Mouse (Mus musculus) ES-E14 (cell line): Measurements from ENCODE around the gene Rhou. TPM values are rescaled to one million over a fixed set of nuclear protein-coding genes. Genes with fewer than 3 reads are reported as not detected.

ENCODE experiments used
- DNase-seq: peaks from one replicate; pipeline ENCODE4 v3.0.0-alpha.2; 2013; ENCODE audit warnings: low read depth, low spot score
- H3K27ac ChIP-seq: 2 replicates; pipeline ENCODE4 v1.5.1; 2012; ENCODE audit warnings: low read depth, mild to moderate bottlenecking, low read length, moderate library complexity, mixed read lengths; ENCODE audit not compliant: poor library complexity, insufficient read depth, severe bottlenecking
- H3K36me3 ChIP-seq: 2 replicates; pipeline ENCODE4 v1.6.1; 2012; ENCODE audit warnings: mild to moderate bottlenecking, low read length, moderate library complexity, mixed read lengths; ENCODE audit not compliant: control insufficient read depth, poor library complexity, insufficient read depth, severe bottlenecking
- H3K4me1 ChIP-seq, 2 experiments: fragments of 150-350 bp in 1 of 2; sonication (generic) in 1 of 2; 2 replicates each; pipeline ENCODE4 v1.6.1; 2012; ENCODE audit warnings: low read length in 2 of 2, mild to moderate bottlenecking in 1 of 2, mixed read lengths in 1 of 2; ENCODE audit not compliant: control insufficient read depth in 2 of 2, insufficient read depth in 2 of 2, poor library complexity in 1 of 2
- H3K4me3 ChIP-seq, 2 experiments: fragments of 150-350 bp in 1 of 2; sonication (generic) in 1 of 2; 2 replicates each; pipeline ENCODE4 v1.5.1; 2012; ENCODE audit warnings: low read length in 2 of 2, low read depth in 1 of 2, mild to moderate bottlenecking in 1 of 2, mixed read lengths in 1 of 2; ENCODE audit not compliant: insufficient read depth in 1 of 2, poor library complexity in 1 of 2, severe bottlenecking in 1 of 2
- H3K9ac ChIP-seq: 2 replicates; pipeline ENCODE4 v1.6.1; 2012; ENCODE audit warnings: low read depth, mild to moderate bottlenecking, low read length, mixed read lengths; ENCODE audit not compliant: poor library complexity, insufficient read depth, severe bottlenecking
- H3K9me3 ChIP-seq: fragments of 150-350 bp; sonication (generic); 2 replicates; pipeline ENCODE4 v1.6.1; 2012; ENCODE audit warnings: low read depth, mild to moderate bottlenecking, low read length; ENCODE audit not compliant: control insufficient read depth, insufficient read depth
- HCFC1 ChIP-seq: IDR thresholded peaks from 2 replicates; pipeline ENCODE4 v1.6.1; 2012; ENCODE audit warnings: low read length, inconsistent platforms, borderline replicate concordance; ENCODE audit not compliant: insufficient read depth
- MAFK ChIP-seq: IDR thresholded peaks from 2 replicates; pipeline ENCODE4 v1.6.1; 2014; ENCODE audit warnings: mild to moderate bottlenecking, low read depth, low read length, inconsistent platforms; ENCODE audit not compliant: insufficient read depth
- ZC3H11A ChIP-seq: IDR thresholded peaks from 2 replicates; pipeline ENCODE4 v1.6.1; 2012; ENCODE audit warnings: low read depth, mild to moderate bottlenecking, inconsistent platforms, low read length, borderline replicate concordance
- ZNF384 ChIP-seq: IDR thresholded peaks from 2 replicates; pipeline ENCODE4 v1.6.1; 2012; ENCODE audit warnings: low read depth, low read length, inconsistent platforms
- in situ Hi-C, 2 experiments: fragments of 600-800 bp; cut with MboI; formaldehyde crosslinking; loops; one replicate each; pipeline ENCODE4 v1.15.1; 2025; ENCODE audit warnings: low sequenced_read_pairs in 2 of 2, inconsistent platforms in 1 of 2; ENCODE audit not compliant: unreplicated experiment in 2 of 2
- total RNA-seq: library from RNA; depleted of rRNA; stranded (reverse); fragments of 300-350 nt; gene quantifications from 2 replicates; pipeline ENCODE4 v1.2.3, GENCODE M21; 2012; rRNA removed

The Rhou gene
- total RNA-seq, 1 experiment, result 12.7 TPM

GRCm38 (mm10) chr8:123708729-123709128 is 55.0 kb downstream of the Rhou start:
- Histone ChIP-seq H3K9me3 (no peaks in the 10 kb centered on the region), H3K4me3 (no peak overlapping the region), H3K9ac (no peak overlapping the region), H3K4me1 (peaks cover 0 to 3% of the 10 kb centered on the region in 2 experiments; a peak in 1 of 4 replicates), H3K27ac (no peak overlapping the region), H3K36me3 (no peaks in the 10 kb centered on the region)
- TF ChIP-seq ZC3H11A (no peak), ZNF384 (no peak), HCFC1 (no peak), MAFK (no peak)
- DNase-seq, result no peak
- in situ Hi-C loops, result no loop called here

DNA sequence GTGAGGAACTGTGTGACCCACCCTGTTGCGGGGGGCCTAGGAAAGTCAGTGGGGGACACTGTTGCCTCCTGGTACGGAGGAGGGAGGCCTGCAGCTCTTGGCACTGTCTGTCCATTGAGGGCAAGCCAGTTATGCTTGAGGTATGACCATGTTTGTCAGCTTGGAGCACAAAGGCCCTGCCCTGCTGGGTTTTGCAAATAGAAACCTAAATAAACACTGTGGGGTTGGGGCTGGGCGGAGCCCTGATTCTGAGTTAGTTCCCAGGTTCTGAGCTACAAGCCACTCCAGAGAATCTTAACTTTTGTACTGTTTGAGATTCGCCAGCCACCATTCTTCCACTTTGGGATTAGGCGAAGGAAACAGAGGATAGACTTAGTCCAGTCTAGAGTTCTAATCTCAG is 56.6 kb downstream of the Rhou start:
- Histone ChIP-seq H3K4me3 (no peak overlapping the region), H3K9ac (no peak overlapping the region), H3K36me3 (no peaks in the 10 kb centered on the region), H3K27ac (no peak overlapping the region), H3K9me3 (no peaks in the 10 kb centered on the region), H3K4me1 (peaks cover 0 to 3% of the 10 kb centered on the region in 2 experiments; a peak in 1 of 4 replicates)
- TF ChIP-seq ZC3H11A (no peak), ZNF384 (no peak), HCFC1 (no peak), MAFK (no peak)
- DNase-seq, result no peak
- in situ Hi-C loops, result no loop called here

Other genes starting within 250 kb of the Rhou start
- gene Mc1r, start 246.8 kb upstream of the Rhou start, total RNA-seq, result 0.27 and 0.42 TPM in 2 replicates
- 69.1 and 117 TPM in 2 replicates for gene Tubb3, start 242.5 kb upstream of the Rhou start, total RNA-seq
- 34.3 and 42.5 TPM in 2 replicates for gene Def8, start 230.4 kb upstream of the Rhou start, total RNA-seq
- gene Afg3l1, start 176.0 kb upstream of the Rhou start, total RNA-seq, result 80.0 and 96.7 TPM in 2 replicates
- gene Dbndd1, start 138.5 kb upstream of the Rhou start, total RNA-seq, result 1.4 and 1.6 TPM in 2 replicates
- 16.2 and 25.3 TPM in 2 replicates for gene Gas8, start 135.1 kb upstream of the Rhou start, total RNA-seq
- gene Rab4a, start 152.1 kb downstream of the Rhou start, total RNA-seq, result 22.1 and 29.6 TPM in 2 replicates
- gene Ccsap, start 206.3 kb downstream of the Rhou start, total RNA-seq, result 4.5 and 5.1 TPM in 2 replicates
- 33.9 and 54.5 TPM in 2 replicates for gene Acta1, start 240.8 kb downstream of the Rhou start, total RNA-seq